Mouse (Mus musculus): ENCODE results near the gene Zc3h12a. TPM values are rescaled to one million over a fixed set of nuclear protein-coding genes. Genes with fewer than 3 reads are reported as not detected.
A peak's percentile ranks its signal among the peaks of the same experiment; 100 is the strongest.

Zc3h12a gene
- polyA plus RNA-seq (2015; fragmentation: Nextera tagmentation; extraction: Ambion mirVana): 0.15 TPM in 2 replicates

DNA sequence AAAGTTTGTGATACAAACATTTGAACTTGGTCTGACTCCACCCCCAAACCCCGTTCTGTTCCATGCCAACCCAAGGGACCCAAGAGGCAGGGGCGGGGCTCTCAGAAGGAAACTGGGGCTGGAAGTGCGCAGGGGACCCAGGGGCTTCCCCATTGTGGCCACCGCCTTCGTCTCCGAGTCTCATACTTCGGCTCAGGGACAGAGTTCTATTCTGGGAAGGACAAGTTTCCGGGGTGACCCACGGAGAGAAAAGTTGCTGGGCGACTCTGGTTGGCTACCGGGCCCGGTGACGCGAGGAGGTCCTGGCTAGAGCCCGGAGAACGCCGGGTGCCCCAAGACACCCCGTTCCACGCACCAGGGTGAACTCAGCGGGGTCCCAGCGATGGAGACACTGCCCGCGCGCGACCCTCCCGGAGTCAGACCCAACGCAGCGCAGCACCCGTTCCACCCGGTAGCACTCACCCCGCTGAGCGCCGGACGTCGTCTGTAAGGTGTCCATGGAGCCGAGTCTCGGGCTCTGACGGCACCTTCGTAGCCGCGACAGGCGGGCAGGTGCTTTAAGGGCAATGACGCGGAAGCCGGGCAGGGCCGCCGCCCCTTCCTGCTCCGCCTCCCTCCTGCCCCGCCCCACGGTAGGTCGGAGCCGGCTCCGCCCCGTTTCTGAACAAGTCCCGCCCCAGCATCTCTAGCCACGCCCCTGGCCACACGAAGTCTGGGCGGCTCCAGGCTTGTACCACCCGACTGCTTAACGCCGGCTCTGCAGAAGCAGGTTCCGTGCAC, at the start of gene Zc3h12a:
Zc3h12a (minus strand) TSS at position 536 of the 780 bp plus-strand sequence.
- H3K9me3 ChIP-seq: no peaks in the 10 kb centered on the region
- peak within 1 kb of the TSS; percentile 54 for H3K9ac ChIP-seq
- peaks cover 25% of the 10 kb centered on the region for H3K27me3 ChIP-seq (replicated peaks)
- peaks cover 14% of the 10 kb centered on the region for H3K4me1 ChIP-seq
- no peak within 1 kb of the TSS for H3K27ac ChIP-seq
- peak; percentile 87 for ATAC-seq (replicated peaks)
- peak within 1 kb of the TSS; percentile 61 for H3K4me3 ChIP-seq
- no peaks in the 10 kb centered on the region for H3K36me3 ChIP-seq (replicated peaks)
- WGBS: 2% methylated on average over 62 of the region's 62 CpGs
- peak within 1 kb of the TSS; percentile 99 for H3K4me2 ChIP-seq

DNA sequence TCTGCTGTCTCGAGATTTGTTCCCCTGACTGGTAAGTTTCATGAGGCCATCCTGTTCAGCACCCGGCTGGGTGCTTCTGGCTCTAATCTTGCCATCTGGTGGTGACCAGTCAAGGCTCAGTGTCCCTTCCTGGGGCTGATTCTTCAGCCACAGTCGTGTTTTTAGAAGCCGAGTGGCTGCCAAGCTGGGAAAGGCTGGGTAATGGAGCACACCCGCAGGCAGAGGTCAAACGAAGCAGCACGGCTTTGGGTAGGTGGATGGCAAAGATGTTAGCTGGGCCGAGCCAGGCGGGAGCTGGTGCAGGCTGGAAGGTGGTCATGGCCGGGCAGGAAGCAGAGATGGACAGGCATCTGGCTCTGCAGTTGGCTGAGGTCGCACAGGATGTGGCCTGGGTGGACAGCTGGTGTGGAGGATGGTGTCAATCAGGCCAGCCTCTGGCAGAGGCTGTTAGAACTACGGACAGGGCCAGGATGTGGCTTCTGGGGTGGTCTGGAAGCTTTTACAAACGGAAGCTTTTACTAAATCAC, 49.1 kb upstream of the Zc3h12a start:
- H3K9ac ChIP-seq: no peak overlapping the region
- ATAC-seq (replicated peaks): no peak
- WGBS: 63% methylated on average over 13 of the region's 13 CpGs
- H3K4me2 ChIP-seq: no peak overlapping the region
- H3K4me1 ChIP-seq: peaks cover 5% of the 10 kb centered on the region; the same call in 1 of the 2 replicates
- no peaks in the 10 kb centered on the region for H3K9me3 ChIP-seq
- H3K4me3 ChIP-seq: no peak overlapping the region
- no peaks in the 10 kb centered on the region for H3K36me3 ChIP-seq (replicated peaks)
- no peaks in the 10 kb centered on the region for H3K27me3 ChIP-seq (replicated peaks)
- no peak overlapping the region for H3K27ac ChIP-seq

- no peaks in the 10 kb centered on the region for H3K9me3 ChIP-seq
- no peak for ATAC-seq (replicated peaks)
- H3K27me3 ChIP-seq (replicated peaks): no peaks in the 10 kb centered on the region
- no peak overlapping the region for H3K27ac ChIP-seq
- H3K9ac ChIP-seq: no peak overlapping the region
- WGBS: 88% methylated on average over 5 of the region's 5 CpGs
- H3K4me2 ChIP-seq: no peak overlapping the region
- H3K36me3 ChIP-seq (replicated peaks): no peaks in the 10 kb centered on the region
- no peak overlapping the region for H3K4me3 ChIP-seq
- peaks cover 5% of the 10 kb centered on the region; the same call in 1 of the 2 replicates for H3K4me1 ChIP-seq
Measured at GRCm38 (mm10) chr4:125176190-125176589, 48.5 kb upstream of the Zc3h12a start.

DNA sequence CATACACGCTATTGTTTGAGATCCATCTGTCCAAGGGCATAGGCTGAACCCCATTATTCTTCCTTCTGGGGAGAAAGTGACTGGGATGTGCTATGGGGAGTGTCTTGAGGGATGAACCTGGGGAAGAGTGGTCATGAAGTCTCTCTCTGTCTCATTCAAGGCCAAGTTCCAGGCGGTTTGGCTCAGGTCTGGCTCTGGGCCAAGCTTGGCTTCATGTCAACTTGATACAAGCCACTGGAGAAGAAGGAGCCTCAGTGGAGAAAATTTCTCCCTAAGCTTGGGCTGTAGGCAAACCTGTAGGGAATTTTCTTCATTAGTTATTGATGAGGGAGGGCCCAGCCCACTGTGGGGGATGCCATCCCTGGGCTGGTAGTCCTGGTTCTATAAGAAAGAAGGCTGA, 48.0 kb upstream of the Zc3h12a start:
- 72% methylated on average over 2 of the region's 2 CpGs for WGBS
- Histone ChIP-seq H3K9ac (no peak overlapping the region), H3K36me3 (replicated peaks) (no peaks in the 10 kb centered on the region), H3K9me3 (no peaks in the 10 kb centered on the region), H3K4me2 (no peak overlapping the region), H3K4me3 (no peak overlapping the region), H3K4me1 (peaks cover 5% of the 10 kb centered on the region; the same call in 1 of the 2 replicates), H3K27ac (no peak overlapping the region), H3K27me3 (replicated peaks) (no peaks in the 10 kb centered on the region)
- no peak for ATAC-seq (replicated peaks)

- H3K27ac ChIP-seq: no peak overlapping the region
- no peaks in the 10 kb centered on the region for H3K36me3 ChIP-seq (replicated peaks)
- H3K9ac ChIP-seq: no peak overlapping the region
- H3K4me2 ChIP-seq: no peak overlapping the region
- no peaks in the 10 kb centered on the region for H3K27me3 ChIP-seq (replicated peaks)
- H3K4me3 ChIP-seq: no peak overlapping the region
- H3K4me1 ChIP-seq: peaks cover 5% of the 10 kb centered on the region; the same call in 1 of the 2 replicates
- WGBS: 75% methylated on average over 5 of the region's 5 CpGs
- ATAC-seq (replicated peaks): no peak
- H3K9me3 ChIP-seq: no peaks in the 10 kb centered on the region
Measured at GRCm38 (mm10) chr4:125174516-125175185, 47.0 kb upstream of the Zc3h12a start.

DNA sequence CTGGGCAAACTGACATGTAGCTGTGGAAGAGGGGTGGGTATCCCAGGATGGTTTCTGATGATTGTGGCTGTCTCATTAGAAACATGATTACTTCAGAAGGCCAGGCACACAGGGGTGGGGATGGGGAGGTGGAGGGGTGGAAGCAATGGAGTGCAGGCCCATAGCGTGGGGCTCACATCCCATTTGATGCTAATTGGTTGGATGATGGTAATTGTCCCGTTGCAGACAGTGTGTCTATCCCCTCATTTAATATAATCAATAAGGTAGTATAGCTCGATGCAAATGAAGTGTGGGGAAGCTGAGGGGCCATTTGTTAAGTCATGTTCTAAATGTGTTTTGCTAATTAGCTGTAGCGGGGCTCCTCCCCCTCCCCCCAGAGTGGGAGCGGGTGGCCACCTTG, 45.5 kb upstream of the Zc3h12a start:
- Histone ChIP-seq H3K4me3 (no peak overlapping the region), H3K4me2 (no peak overlapping the region), H3K9ac (no peak overlapping the region), H3K27ac (no peak overlapping the region), H3K4me1 (peaks cover 5% of the 10 kb centered on the region; the same call in 1 of the 2 replicates), H3K27me3 (replicated peaks) (no peaks in the 10 kb centered on the region), H3K9me3 (no peaks in the 10 kb centered on the region), H3K36me3 (replicated peaks) (no peaks in the 10 kb centered on the region)
- 71% methylated on average over 5 of the region's 5 CpGs for WGBS
- no peak for ATAC-seq (replicated peaks)

- Histone ChIP-seq H3K4me1 (peaks cover 2% of the 10 kb centered on the region; the same call in 1 of the 2 replicates), H3K9me3 (no peaks in the 10 kb centered on the region), H3K4me2 (no peak overlapping the region), H3K4me3 (no peak overlapping the region), H3K27ac (no peak overlapping the region), H3K36me3 (replicated peaks) (no peaks in the 10 kb centered on the region), H3K27me3 (replicated peaks) (no peaks in the 10 kb centered on the region), H3K9ac (no peak overlapping the region)
- WGBS: 91% methylated on average over 13 of the region's 13 CpGs
- no peak for ATAC-seq (replicated peaks)
Measured at GRCm38 (mm10) chr4:125172736-125173135, 45.1 kb upstream of the Zc3h12a start.

DNA sequence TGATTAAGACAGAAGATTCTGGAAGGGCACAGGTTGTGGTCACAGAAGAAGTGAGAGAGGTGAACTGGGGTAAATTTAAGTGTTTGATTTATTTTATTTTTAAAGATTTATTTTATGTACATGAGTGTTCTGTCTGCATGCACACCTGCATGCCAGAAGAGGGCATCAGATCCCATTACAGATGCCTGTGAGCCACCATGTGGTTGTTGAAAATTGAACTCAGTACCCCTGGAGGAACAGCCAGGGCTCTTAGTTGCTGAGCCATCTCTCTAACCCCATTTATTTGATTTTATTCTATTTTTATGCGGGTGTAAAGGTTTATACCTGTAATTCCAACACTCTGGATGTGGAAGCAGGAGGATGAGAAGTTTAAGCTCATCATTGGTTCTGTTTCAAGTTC, 40.1 kb upstream of the Zc3h12a start:
- H3K9ac ChIP-seq: no peak overlapping the region
- no peak overlapping the region for H3K27ac ChIP-seq
- no peaks in the 10 kb centered on the region for H3K9me3 ChIP-seq
- no peak overlapping the region for H3K4me2 ChIP-seq
- ATAC-seq (replicated peaks): no peak
- H3K27me3 ChIP-seq (replicated peaks): 0 out of 2 replicates have a peak, but pooled peaks cover 3% of the 10 kb centered on the region
- H3K36me3 ChIP-seq (replicated peaks): no peaks in the 10 kb centered on the region
- H3K4me1 ChIP-seq: no peaks in the 10 kb centered on the region
- 83% methylated on average over 1 of the region's 1 CpGs for WGBS
- H3K4me3 ChIP-seq: no peak overlapping the region

- no peak overlapping the region for H3K9ac ChIP-seq
- H3K4me2 ChIP-seq: no peak overlapping the region
- no peaks in the 10 kb centered on the region for H3K36me3 ChIP-seq (replicated peaks)
- H3K27ac ChIP-seq: no peak overlapping the region
- ATAC-seq (replicated peaks): no peak
- 86% methylated on average over 6 of the region's 6 CpGs for WGBS
- peaks cover 3% of the 10 kb centered on the region; the same call in 1 of the 2 replicates for H3K27me3 ChIP-seq (replicated peaks)
- no peak overlapping the region for H3K4me3 ChIP-seq
- no peaks in the 10 kb centered on the region for H3K9me3 ChIP-seq
- H3K4me1 ChIP-seq: peaks cover 9% of the 10 kb centered on the region
Measured at GRCm38 (mm10) chr4:125164861-125165260, 37.2 kb upstream of the Zc3h12a start.

DNA sequence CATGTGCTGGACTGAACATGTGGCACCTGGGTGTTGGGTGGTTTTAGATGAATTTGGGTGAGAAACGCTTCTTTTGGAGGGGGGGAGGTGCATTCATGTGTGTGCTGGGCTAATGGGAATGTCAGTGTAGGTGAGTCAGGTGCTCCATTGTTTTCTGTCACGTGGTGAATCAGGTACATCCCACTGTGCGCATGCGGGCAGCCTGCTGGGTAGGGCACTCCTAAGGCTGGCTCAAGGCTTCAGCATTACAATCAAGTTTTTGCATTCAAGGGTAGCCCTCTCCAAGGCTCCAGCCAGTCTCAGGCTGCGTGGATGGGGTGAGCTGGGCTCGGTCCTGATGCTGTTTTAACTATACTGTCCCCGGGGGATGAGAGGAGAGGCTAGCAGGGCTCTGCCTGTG, 35.1 kb upstream of the Zc3h12a start:
- Histone ChIP-seq H3K9ac (no peak overlapping the region), H3K27me3 (replicated peaks) (peaks cover 3% of the 10 kb centered on the region; the same call in 1 of the 2 replicates), H3K4me3 (no peak overlapping the region), H3K36me3 (replicated peaks) (no peaks in the 10 kb centered on the region), H3K9me3 (no peaks in the 10 kb centered on the region), H3K4me1 (peaks cover 15% of the 10 kb centered on the region), H3K4me2 (no peak overlapping the region), H3K27ac (no peak overlapping the region)
- 62% methylated on average over 7 of the region's 7 CpGs for WGBS
- ATAC-seq (replicated peaks): no peak

GRCm38 (mm10) chr4:125161392-125161791, 33.8 kb upstream of the Zc3h12a start:
- H3K9ac ChIP-seq: no peak overlapping the region
- peaks cover 3% of the 10 kb centered on the region; the same call in 1 of the 2 replicates for H3K27me3 ChIP-seq (replicated peaks)
- WGBS: 26% methylated on average over 8 of the region's 8 CpGs
- no peak overlapping the region for H3K4me2 ChIP-seq
- H3K27ac ChIP-seq: no peak overlapping the region
- H3K4me1 ChIP-seq: peaks cover 15% of the 10 kb centered on the region
- no peaks in the 10 kb centered on the region for H3K36me3 ChIP-seq (replicated peaks)
- H3K9me3 ChIP-seq: no peaks in the 10 kb centered on the region
- ATAC-seq (replicated peaks): peak; percentile 37; the same call in 1 of the 2 replicates
- H3K4me3 ChIP-seq: no peak overlapping the region

GRCm38 (mm10) chr4:125160951-125161331, 33.3 kb upstream of the Zc3h12a start:
- WGBS: 60% methylated on average over 10 of the region's 10 CpGs
- Histone ChIP-seq H3K4me2 (peak overlapping the region; percentile 36), H3K4me1 (peaks cover 15% of the 10 kb centered on the region), H3K4me3 (no peak overlapping the region), H3K9ac (no peak overlapping the region), H3K27me3 (replicated peaks) (peaks cover 3% of the 10 kb centered on the region; the same call in 1 of the 2 replicates), H3K9me3 (no peaks in the 10 kb centered on the region), H3K36me3 (replicated peaks) (no peaks in the 10 kb centered on the region), H3K27ac (no peak overlapping the region)
- ATAC-seq (replicated peaks): peak; percentile 35; the same call in 1 of the 2 replicates

All from midbrain, embryonic 15.5 days (tissue).